Mouse (Mus musculus) induced T-regulatory cell, adult 2 months (primary cell): Measurements from ENCODE around the gene Cdc34b.

Experiments
- DNase-seq: peaks from one replicate; pipeline ENCODE4 v3.0.0-alpha.2; 2012; ENCODE audit warnings: low read depth

Cdc34b gene

DNA sequence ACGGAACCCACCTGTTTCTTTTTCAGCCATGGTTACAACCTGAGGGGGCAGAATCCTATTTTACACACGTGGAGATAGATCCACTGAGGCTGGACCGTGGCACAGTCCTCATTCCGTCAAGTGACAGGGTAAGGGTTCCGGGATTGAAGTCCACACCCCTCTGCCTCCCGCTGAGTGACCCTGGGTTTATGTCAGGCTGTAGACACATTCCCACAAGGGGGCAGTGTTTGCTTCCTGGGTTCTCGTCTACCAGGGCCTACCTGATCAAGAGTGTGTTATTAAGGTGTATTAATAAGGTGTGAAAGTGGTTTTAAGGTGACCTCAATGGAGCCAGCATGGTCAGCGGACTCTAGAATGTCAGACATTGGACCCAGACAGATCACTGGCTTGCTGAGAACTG, 8.8 kb upstream of the Cdc34b start:
- peak; percentile 56 for DNase-seq

DNA sequence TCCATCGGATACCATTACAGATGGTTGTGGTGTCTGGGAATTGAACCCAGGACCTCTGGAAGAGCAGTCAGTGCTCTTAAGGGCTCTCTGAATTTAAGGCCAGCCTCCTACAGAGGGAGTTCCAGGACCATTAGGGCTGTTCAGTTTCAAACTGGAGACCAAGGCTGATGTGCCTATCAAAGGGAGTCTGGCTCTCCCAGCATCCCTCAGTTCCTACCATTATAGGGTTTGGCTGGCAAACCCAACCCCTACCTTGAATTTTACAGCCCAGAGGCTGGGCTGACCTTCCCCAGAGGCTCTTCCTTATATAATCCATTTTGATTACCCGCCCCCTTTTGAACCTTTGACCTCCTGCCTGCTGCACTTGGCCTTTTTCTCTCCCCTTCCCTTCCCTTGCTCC, 5.8 kb upstream of the Cdc34b start:
- no peak for DNase-seq

DNA sequence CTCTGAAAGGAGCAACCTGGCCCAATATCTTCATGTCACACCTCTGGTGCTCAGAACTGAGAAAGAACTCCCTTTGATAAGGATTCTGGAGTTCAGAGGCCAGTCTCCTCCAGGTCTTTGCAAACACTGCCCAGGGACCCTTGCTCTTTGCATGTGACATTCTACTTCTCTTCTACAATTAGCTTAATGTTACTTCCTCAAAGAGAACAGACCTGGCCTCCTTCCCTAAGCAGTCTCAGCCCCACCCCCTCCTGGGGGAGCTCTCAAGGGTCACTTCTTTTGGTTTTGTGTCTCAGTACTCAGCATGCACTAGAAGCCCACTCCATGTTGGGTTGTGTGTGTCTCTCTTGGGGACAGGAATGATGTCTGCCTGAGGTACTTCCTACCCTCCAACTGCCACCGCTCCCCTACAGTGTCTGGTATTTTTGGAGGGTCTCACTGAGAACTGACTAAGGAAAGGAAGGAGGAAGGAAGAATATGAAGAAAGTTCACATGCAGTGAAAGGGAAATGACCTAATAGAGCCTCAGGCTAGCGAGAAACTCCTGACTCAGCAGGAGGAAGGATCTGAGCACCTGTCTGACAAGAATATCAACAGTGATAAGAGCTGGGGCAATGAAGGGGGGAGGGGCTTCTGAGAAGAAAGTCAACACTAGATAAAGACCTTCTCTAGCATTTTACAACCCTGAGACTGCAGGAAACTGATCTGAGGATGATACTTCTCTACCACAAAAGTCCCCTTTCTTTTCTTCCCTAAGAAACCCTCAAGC, 11.5 kb downstream of the Cdc34b start:
- no peak for DNase-seq

DNA sequence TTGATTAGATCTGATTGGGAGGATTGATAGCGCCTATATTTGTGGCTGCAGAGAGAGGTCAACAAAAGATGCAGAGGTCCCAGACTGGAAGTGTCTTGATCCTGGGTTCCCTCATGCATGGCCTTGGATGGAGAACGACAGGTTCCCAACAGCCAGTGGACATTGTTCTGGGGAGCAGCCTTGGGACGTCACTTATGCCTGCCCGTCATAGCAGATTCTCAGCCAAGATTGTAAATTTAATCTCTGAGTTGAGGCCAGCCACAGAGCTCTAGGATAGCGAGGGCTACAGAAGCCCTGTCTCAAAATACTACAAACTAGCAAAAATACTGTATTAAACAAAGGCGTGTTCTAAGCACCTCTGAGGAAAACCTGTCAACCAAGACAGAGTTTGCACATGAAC, 18.3 kb downstream of the Cdc34b start:
- DNase-seq = no peak

DNA sequence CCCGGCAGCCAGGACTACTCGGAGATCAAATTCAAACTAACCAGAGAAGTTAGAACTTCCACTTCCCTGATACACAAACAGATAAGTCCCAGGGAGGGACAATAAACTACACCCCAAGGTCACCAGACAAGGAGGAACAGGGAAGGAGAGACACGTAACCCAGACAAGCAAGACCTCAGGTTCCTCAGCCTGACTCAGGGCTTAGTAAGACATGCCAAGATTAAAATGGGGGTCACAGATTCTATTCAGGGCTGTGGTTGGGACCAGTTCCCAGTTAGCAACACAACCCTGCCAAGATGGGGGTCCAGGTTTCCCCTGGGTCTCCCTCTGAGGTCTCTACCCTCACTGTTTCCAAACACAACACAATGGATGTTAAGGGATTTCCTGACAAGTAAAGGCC, 18.8 kb downstream of the Cdc34b start:
- DNase-seq = no peak

DNA sequence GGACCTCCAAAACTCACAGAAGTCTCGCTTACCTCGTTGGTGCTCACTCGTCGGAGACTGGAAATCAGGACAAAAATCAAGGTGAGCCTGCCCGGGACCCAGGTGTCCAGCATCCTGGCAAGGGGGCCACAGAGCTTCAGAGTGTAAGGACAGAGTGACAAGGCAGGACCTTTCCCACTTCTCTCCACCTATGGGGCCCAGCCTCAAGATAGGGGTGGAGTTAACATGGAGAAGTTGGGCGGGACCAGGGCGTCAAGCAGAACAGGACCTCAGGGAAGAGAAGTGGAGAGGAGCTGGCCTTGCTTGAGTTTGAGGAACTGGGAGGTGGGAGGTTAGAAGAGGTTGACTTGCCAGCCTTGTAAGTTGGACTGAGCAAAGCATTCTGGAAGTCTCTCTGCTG, 19.2 kb downstream of the Cdc34b start:
- DNase-seq = no peak

DNA sequence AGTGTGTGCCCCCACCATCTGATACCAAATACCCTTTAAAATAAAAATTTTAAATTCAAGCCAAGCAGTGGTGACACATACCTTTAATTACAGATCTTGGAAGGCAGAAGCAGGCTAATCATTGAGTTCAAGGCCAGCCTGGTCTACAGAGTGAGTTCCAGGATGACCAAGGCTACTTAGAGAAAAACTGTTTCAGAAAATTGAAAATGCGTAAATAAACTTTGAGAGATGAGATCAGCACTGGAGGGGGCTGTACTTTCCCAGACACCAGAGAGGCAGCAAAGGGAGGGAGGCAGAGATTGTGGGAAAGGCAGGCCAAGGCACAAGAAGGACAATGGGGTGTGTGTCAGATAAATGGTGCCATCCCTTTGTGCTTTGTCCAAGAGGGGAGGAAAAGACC, 20.7 kb downstream of the Cdc34b start:
- DNase-seq = no peak

DNA sequence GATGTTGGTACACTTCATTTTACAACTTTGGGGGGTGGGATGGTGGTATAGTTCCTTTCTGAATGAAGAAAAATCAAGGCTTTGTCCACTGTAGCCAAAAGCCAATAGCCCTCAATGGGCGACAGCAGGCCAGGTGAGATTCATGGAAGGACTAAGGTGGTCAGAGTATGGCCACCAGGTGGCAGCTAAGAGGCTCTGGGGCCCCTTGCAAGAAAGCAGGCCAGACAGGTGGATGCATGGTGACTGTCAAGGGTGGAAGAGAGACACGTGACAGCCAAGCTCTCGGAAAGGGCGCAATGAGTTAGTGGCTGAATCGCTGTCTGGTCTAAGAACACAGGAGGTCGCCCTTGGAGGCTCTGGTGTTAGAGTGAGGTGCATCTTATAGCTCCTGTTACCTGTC, 21.2 kb downstream of the Cdc34b start:
- no peak for DNase-seq

DNA sequence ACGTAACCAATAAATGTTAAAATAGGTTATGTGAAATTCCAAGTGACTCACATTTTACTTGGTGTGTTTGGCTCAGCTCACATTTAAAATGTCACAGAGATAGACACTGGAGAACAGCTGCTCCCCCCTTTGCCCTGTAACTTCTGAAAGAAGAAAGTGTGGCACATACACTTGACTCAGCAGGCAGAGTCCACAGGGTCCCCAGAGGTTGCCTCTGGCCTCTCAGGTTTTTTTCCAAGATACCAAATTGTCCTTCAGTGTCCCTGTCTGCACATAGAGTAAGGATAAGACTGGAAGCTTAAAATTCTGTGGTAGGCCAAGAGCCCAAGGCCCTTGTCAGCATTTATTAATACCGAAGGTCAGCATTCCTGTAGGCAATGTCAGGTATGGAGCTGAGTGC, 25.7 kb downstream of the Cdc34b start:
- no peak for DNase-seq

DNA sequence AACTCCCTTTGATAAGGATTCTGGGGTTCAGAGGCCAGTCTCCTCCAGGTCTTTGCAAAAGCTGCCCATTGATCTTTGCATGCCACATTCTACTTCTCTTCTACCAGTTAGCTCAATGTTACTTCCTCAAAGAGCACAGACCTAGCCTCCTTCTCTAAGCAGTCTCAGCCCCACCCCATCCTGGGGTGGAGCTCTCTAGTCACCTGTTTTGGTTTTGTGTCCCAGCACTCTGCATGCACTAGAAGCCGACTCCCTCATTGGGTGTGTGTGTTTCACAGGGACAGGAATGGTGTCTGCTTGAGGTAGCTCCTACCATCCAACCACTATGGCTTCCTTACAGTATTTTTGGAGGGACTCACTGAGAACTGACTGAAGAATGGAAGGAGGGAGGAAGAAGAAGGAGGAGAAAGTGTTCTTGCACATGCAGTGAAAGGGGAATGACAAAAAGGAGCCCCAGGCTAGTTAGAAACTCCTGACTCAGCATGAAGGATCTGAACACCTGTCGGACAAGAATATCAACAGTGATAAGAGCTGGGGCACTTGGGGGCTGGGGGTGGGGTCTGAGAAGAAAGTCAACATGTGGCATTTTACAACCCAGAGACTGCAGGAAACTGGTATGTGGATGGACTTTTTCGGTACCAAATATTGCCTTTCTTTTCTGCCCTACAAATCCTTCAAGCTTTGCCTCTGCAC, 30.9 kb downstream of the Cdc34b start:
- no peak for DNase-seq

DNA sequence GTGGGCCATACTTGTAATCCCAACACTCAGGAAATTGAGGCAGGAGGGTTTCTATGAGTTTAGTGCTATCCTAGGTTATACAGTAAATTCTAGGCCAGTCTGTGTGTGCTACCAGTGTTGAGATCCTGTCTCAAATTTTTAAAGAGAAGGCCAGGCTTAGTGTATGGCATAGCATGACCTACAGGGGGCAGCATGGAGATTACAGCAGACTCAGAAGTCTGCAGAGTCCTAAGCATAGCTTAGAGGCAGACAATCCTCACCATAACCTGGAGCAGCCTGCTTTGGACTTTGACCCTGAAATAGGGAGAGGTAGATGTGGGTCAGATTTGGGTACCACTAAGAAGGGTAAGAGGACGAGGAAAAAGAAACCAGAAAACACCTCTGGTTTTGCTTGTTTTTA, 32.3 kb downstream of the Cdc34b start:
- peak; percentile 37 for DNase-seq

DNA sequence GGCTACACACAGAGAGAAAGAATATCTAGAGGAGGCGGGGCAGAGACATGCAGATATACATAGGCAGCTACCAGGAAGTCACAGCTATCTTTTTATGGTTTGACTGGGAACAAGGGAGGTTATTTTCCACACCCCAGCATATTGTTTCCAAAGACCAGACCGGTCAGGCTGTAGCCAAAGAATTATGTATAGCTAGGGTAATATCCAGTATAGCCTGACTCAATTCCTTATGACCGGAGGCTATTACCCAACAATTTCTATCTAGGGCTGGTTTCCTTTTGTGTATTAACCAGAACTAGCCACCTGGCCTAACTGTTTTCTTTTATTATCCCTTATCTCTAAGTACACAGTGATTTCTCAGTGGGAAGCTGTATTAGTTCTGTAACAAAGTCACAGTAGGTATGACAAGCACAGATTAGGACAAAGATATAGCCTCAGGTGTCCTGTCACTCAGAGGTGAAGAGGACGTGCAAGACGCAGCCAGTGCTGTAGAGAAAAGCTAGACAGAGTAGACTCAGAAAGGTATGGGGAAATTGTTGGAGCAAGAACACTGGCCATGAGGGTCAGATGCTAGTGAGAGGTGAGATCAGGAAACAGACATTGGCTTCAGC, 33.4 kb downstream of the Cdc34b start:
- DNase-seq = no peak

DNA sequence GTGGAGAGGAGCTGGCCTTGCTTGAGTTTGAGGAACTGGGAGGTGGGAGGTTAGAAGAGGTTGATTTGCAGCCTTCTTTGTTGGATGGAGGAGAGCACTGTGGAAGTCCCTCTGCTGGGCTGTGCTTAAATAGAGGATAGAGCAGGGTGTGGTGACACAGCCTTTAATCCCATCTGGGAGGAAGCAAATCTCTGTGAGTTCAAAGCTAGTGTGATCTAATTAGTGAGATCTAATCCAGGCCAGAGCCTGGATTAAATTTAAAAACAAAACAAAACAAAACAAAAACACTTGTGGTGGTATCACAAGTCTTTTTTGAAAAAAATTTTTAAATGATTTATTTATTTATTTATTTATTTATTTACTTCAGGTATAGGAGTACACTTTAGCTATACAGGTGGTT, 41.0 kb downstream of the Cdc34b start, which contains the start of gene Tmem92:
Gene Tmem92 (minus strand): TSS at position 101 of the 400 bp plus-strand sequence.
- no peak for DNase-seq

DNA sequence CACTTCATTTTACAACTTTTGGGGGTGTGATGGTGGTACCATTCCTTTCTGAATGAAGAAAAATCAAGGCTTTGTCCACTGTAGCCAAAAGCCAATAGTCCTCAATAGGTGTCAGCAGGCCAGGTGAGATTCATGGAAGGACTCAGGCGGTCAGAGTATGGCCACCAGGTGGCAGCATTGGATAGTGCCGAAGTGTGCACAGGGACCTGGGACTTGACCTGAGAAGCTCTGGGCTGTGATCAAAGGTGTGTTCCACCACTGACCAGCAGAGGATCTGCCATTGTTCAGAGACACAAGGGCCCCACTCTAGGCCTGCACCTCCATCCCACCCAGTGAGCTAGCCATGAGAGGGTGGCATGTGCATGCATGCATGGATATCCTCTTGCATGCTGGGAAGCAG, 43.7 kb downstream of the Cdc34b start:
- DNase-seq = peak; percentile 72

DNA sequence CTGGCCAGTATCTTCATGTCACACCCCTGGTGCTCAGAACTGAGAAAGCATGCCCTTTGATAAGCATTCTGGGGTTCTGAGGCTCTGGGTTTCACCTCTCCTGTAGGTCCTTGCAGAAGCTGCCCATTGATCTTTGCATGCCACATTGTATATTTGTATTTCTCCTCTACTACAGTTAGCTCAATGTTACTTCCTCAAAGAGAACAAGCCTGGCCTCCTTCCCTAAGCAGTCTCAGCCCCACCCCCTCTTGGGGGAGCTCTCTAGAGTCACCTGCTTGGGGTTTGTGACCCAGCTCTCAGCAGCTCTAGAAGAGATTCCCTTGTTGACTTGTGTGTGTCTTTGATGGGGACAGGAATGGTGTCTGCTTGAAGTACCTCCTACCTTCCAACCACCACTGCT, 50.1 kb downstream of the Cdc34b start:
- no peak for DNase-seq
